Mouse (Mus musculus): ENCODE measurements around the gene Dhtkd1. TPM values are rescaled to one million over a fixed set of nuclear protein-coding genes. Genes with fewer than 3 reads are reported as not detected.

Gene Dhtkd1
- polyA plus RNA-seq, 1 experiment from 2014 or later: 5.0 TPM

GRCm38 (mm10) chr2:5927481-5927880, 15.1 kb downstream of the Dhtkd1 start:
- ATAC-seq (replicated peaks; ENCODE audit: low FRiP score) (no peak), DNase-seq (ENCODE audit: low spot score) (no peak)
- no peak overlapping the region for H3K4me2 ChIP-seq (ENCODE audit: low read depth, low read length, severe bottlenecking)
- no peak overlapping the region for H3K9ac ChIP-seq (ENCODE audit: low read length)
- 94% methylated on average over 5 of the region's 5 CpGs for WGBS
- H3K27ac ChIP-seq (ENCODE audit: low read depth, low read length): no peak overlapping the region
- H3K9me3 ChIP-seq (ENCODE audit: control insufficient read depth, low read length): no peaks in the 10 kb centered on the region
- no peak overlapping the region for H3K4me3 ChIP-seq (ENCODE audit: low read depth, low read length)
- H3K27me3 ChIP-seq (ENCODE audit: control insufficient read depth, insufficient read depth, low read length): no peaks in the 10 kb centered on the region
- no peaks in the 10 kb centered on the region; the same call in 1 of the 2 replicates for H3K36me3 ChIP-seq (ENCODE audit: control insufficient read depth, insufficient read depth, low read length)
- H3K4me1 ChIP-seq (replicated peaks; ENCODE audit: control insufficient read depth, insufficient read depth, low read length): no peaks in the 10 kb centered on the region

GRCm38 (mm10) chr2:5923786-5924185, 18.8 kb downstream of the Dhtkd1 start:
- Histone ChIP-seq H3K4me1 (replicated peaks; ENCODE audit: control insufficient read depth, insufficient read depth, low read length) (no peaks in the 10 kb centered on the region), H3K27me3 (ENCODE audit: control insufficient read depth, insufficient read depth, low read length) (no peaks in the 10 kb centered on the region), H3K4me3 (ENCODE audit: low read depth, low read length) (no peak overlapping the region), H3K4me2 (ENCODE audit: low read depth, low read length, severe bottlenecking) (no peak overlapping the region), H3K36me3 (ENCODE audit: control insufficient read depth, insufficient read depth, low read length) (no peaks in the 10 kb centered on the region; the same call in 1 of the 2 replicates), H3K9ac (ENCODE audit: low read length) (no peak overlapping the region), H3K9me3 (ENCODE audit: control insufficient read depth, low read length) (no peaks in the 10 kb centered on the region), H3K27ac (ENCODE audit: low read depth, low read length) (no peak overlapping the region)
- 87% methylated on average over 9 of the region's 9 CpGs for WGBS
- DNase-seq (ENCODE audit: low spot score) (no peak), ATAC-seq (replicated peaks; ENCODE audit: low FRiP score) (no peak)

GRCm38 (mm10) chr2:5922823-5923222, 19.8 kb downstream of the Dhtkd1 start:
- H3K27ac ChIP-seq (ENCODE audit: low read depth, low read length): no peak overlapping the region
- 92% methylated on average over 6 of the region's 6 CpGs for WGBS
- no peaks in the 10 kb centered on the region for H3K4me1 ChIP-seq (replicated peaks; ENCODE audit: control insufficient read depth, insufficient read depth, low read length)
- H3K4me2 ChIP-seq (ENCODE audit: low read depth, low read length, severe bottlenecking): no peak overlapping the region
- no peak overlapping the region for H3K9ac ChIP-seq (ENCODE audit: low read length)
- no peaks in the 10 kb centered on the region; the same call in 1 of the 2 replicates for H3K36me3 ChIP-seq (ENCODE audit: control insufficient read depth, insufficient read depth, low read length)
- no peaks in the 10 kb centered on the region for H3K9me3 ChIP-seq (ENCODE audit: control insufficient read depth, low read length)
- DNase-seq (ENCODE audit: low spot score): no peak
- no peak overlapping the region for H3K4me3 ChIP-seq (ENCODE audit: low read depth, low read length)
- H3K27me3 ChIP-seq (ENCODE audit: control insufficient read depth, insufficient read depth, low read length): no peaks in the 10 kb centered on the region
- no peak for ATAC-seq (replicated peaks; ENCODE audit: low FRiP score)

- DNase-seq (ENCODE audit: low spot score) (no peak), ATAC-seq (replicated peaks; ENCODE audit: low FRiP score) (no peak)
- Histone ChIP-seq H3K9me3 (ENCODE audit: control insufficient read depth, low read length) (no peaks in the 10 kb centered on the region), H3K27ac (ENCODE audit: low read depth, low read length) (no peak overlapping the region), H3K4me1 (replicated peaks; ENCODE audit: control insufficient read depth, insufficient read depth, low read length) (no peaks in the 10 kb centered on the region), H3K27me3 (ENCODE audit: control insufficient read depth, insufficient read depth, low read length) (no peaks in the 10 kb centered on the region), H3K36me3 (ENCODE audit: control insufficient read depth, insufficient read depth, low read length) (no peaks in the 10 kb centered on the region), H3K4me3 (ENCODE audit: low read depth, low read length) (no peak overlapping the region), H3K9ac (ENCODE audit: low read length) (no peak overlapping the region), H3K4me2 (ENCODE audit: low read depth, low read length, severe bottlenecking) (no peak overlapping the region)
- WGBS: 84% methylated on average over 16 of the region's 16 CpGs
Observed at GRCm38 (mm10) chr2:5911282-5911965, 31.2 kb downstream of the Dhtkd1 start.

- DNase-seq (ENCODE audit: low spot score) (peak; percentile 69), ATAC-seq (replicated peaks; ENCODE audit: low FRiP score) (no peak)
- Histone ChIP-seq H3K27me3 (ENCODE audit: control insufficient read depth, insufficient read depth, low read length) (no peaks in the 10 kb centered on the region), H3K4me2 (ENCODE audit: low read depth, low read length, severe bottlenecking) (no peak overlapping the region), H3K4me3 (ENCODE audit: low read depth, low read length) (no peak overlapping the region), H3K4me1 (replicated peaks; ENCODE audit: control insufficient read depth, insufficient read depth, low read length) (no peaks in the 10 kb centered on the region), H3K9ac (ENCODE audit: low read length) (no peak overlapping the region), H3K9me3 (ENCODE audit: control insufficient read depth, low read length) (no peaks in the 10 kb centered on the region), H3K27ac (ENCODE audit: low read depth, low read length) (no peak overlapping the region), H3K36me3 (ENCODE audit: control insufficient read depth, insufficient read depth, low read length) (no peaks in the 10 kb centered on the region)
- WGBS: 48% methylated on average over 3 of the region's 3 CpGs
Observed at GRCm38 (mm10) chr2:5906625-5907024, 36.0 kb downstream of the Dhtkd1 start.

- 69% methylated on average over 5 of the region's 5 CpGs for WGBS
- Histone ChIP-seq H3K27ac (ENCODE audit: low read depth, low read length) (no peak overlapping the region), H3K4me3 (ENCODE audit: low read depth, low read length) (no peak overlapping the region)
Observed at GRCm38 (mm10) chr2:5906092-5906491, 36.5 kb downstream of the Dhtkd1 start.

GRCm38 (mm10) chr2:5900145-5900544, 42.4 kb downstream of the Dhtkd1 start:
- no peaks in the 10 kb centered on the region for H3K36me3 ChIP-seq (ENCODE audit: control insufficient read depth, insufficient read depth, low read length)
- no peaks in the 10 kb centered on the region for H3K4me1 ChIP-seq (replicated peaks; ENCODE audit: control insufficient read depth, insufficient read depth, low read length)
- no peak overlapping the region for H3K9ac ChIP-seq (ENCODE audit: low read length)
- ATAC-seq (replicated peaks; ENCODE audit: low FRiP score) (no peak), DNase-seq (ENCODE audit: low spot score) (no peak)
- H3K27me3 ChIP-seq (ENCODE audit: control insufficient read depth, insufficient read depth, low read length): no peaks in the 10 kb centered on the region
- no peak overlapping the region for H3K4me2 ChIP-seq (ENCODE audit: low read depth, low read length, severe bottlenecking)
- no peak overlapping the region for H3K27ac ChIP-seq (ENCODE audit: low read depth, low read length)
- no peak overlapping the region for H3K4me3 ChIP-seq (ENCODE audit: low read depth, low read length)
- WGBS: 57% methylated on average over 5 of the region's 5 CpGs
- no peaks in the 10 kb centered on the region for H3K9me3 ChIP-seq (ENCODE audit: control insufficient read depth, low read length)

More at GRCm38 (mm10) chr2:5906092-5906491, 36.5 kb downstream of the Dhtkd1 start:
- H3K9me3 ChIP-seq (ENCODE audit: control insufficient read depth, low read length): no peaks in the 10 kb centered on the region
- ATAC-seq (replicated peaks; ENCODE audit: low FRiP score) (no peak), DNase-seq (ENCODE audit: low spot score) (no peak)
- no peak overlapping the region for H3K9ac ChIP-seq (ENCODE audit: low read length)
- H3K36me3 ChIP-seq (ENCODE audit: control insufficient read depth, insufficient read depth, low read length): no peaks in the 10 kb centered on the region
- H3K4me2 ChIP-seq (ENCODE audit: low read depth, low read length, severe bottlenecking): no peak overlapping the region
- H3K27me3 ChIP-seq (ENCODE audit: control insufficient read depth, insufficient read depth, low read length): no peaks in the 10 kb centered on the region
- H3K4me1 ChIP-seq (replicated peaks; ENCODE audit: control insufficient read depth, insufficient read depth, low read length): no peaks in the 10 kb centered on the region

- ATAC-seq (replicated peaks; ENCODE audit: low FRiP score) (peak; percentile 100), DNase-seq (ENCODE audit: low spot score) (peak; percentile 100)
- Histone ChIP-seq H3K4me3 (ENCODE audit: low read depth, low read length) (peak within 1 kb of the TSS; percentile 78), H3K9ac (ENCODE audit: low read length) (peak within 1 kb of the TSS; percentile 86), H3K4me2 (ENCODE audit: low read depth, low read length, severe bottlenecking) (peak within 1 kb of the TSS; percentile 56), H3K36me3 (ENCODE audit: control insufficient read depth, insufficient read depth, low read length) (no peaks in the 10 kb centered on the region; the same call in 1 of the 2 replicates), H3K27me3 (ENCODE audit: control insufficient read depth, insufficient read depth, low read length) (no peaks in the 10 kb centered on the region), H3K9me3 (ENCODE audit: control insufficient read depth, low read length) (no peaks in the 10 kb centered on the region), H3K4me1 (replicated peaks; ENCODE audit: control insufficient read depth, insufficient read depth, low read length) (peaks cover 4% of the 10 kb centered on the region; the same call in 1 of the 2 replicates), H3K27ac (ENCODE audit: low read depth, low read length) (peak within 1 kb of the TSS; percentile 68; the same call in 1 of the 2 replicates)
- 1% methylated on average over 62 of the region's 62 CpGs for WGBS
Observed at GRCm38 (mm10) chr2:5894843-5895570, 47.6 kb downstream of the Dhtkd1 start, which contains the start of gene Sec61a2. Gene Sec61a2, minus strand, starts transcription at chr2:5895432.

Data from forebrain, embryonic 11.5 days (tissue).